Mouse (Mus musculus) urinary bladder, postnatal 36 days (tissue): ENCODE measurements around the gene Foxo4.

Experiments used
- DNase-seq, 2 experiments: peaks; one replicate each; pipeline ENCODE4 v3.0.0; 2022; ENCODE audit warnings: low spot score in 2 of 2, mixed read lengths in 1 of 2

Gene Foxo4

GRCm38 (mm10) chrX:101290111-101290510, 35.8 kb downstream of the Foxo4 start:
- no peak for DNase-seq

- no peak for DNase-seq
Observed at GRCm38 (mm10) chrX:101299055-101299454, 44.7 kb downstream of the Foxo4 start, which contains the start of gene Nlgn3. Gene Nlgn3 (plus strand): TSS chrX:101299168.

GRCm38 (mm10) chrX:101299473-101300426, 45.4 kb downstream of the Foxo4 start:
- no peak for DNase-seq

GRCm38 (mm10) chrX:101300427-101301030, 46.2 kb downstream of the Foxo4 start:
- DNase-seq = no peak

GRCm38 (mm10) chrX:101301654-101302053, 47.3 kb downstream of the Foxo4 start:
- DNase-seq = no peak

- DNase-seq = no peak
Observed at GRCm38 (mm10) chrX:101304646-101305045, 50.3 kb downstream of the Foxo4 start.

GRCm38 (mm10) chrX:101309299-101309698, 55.0 kb downstream of the Foxo4 start:
- DNase-seq = no peak
